Mouse (Mus musculus) bone marrow macrophage, adult 2 months (primary cell): ENCODE measurements around the gene H2-M10.2.
A peak's percentile ranks its signal among the peaks of the same experiment; 100 is the strongest.

Experiments used
- CTCF ChIP-seq: IDR thresholded peaks from 2 replicates; pipeline ENCODE4 v1.5.1; 2012; ENCODE audit warnings: low read depth, mild to moderate bottlenecking, low read length, moderate library complexity
- POLR2A ChIP-seq: IDR thresholded peaks from 2 replicates; pipeline ENCODE4 v1.6.1; 2012; ENCODE audit warnings: mild to moderate bottlenecking, low read depth, low read length, borderline replicate concordance

GRCm38 (mm10) chr17:36257241-36257947 is 28.9 kb downstream of the H2-M10.2 start:
- TF ChIP-seq POLR2A: no peak
- peak; percentile 43 for TF ChIP-seq CTCF
